Mouse (Mus musculus): ENCODE data around the gene Cavin3.

Gene Cavin3

DNA sequence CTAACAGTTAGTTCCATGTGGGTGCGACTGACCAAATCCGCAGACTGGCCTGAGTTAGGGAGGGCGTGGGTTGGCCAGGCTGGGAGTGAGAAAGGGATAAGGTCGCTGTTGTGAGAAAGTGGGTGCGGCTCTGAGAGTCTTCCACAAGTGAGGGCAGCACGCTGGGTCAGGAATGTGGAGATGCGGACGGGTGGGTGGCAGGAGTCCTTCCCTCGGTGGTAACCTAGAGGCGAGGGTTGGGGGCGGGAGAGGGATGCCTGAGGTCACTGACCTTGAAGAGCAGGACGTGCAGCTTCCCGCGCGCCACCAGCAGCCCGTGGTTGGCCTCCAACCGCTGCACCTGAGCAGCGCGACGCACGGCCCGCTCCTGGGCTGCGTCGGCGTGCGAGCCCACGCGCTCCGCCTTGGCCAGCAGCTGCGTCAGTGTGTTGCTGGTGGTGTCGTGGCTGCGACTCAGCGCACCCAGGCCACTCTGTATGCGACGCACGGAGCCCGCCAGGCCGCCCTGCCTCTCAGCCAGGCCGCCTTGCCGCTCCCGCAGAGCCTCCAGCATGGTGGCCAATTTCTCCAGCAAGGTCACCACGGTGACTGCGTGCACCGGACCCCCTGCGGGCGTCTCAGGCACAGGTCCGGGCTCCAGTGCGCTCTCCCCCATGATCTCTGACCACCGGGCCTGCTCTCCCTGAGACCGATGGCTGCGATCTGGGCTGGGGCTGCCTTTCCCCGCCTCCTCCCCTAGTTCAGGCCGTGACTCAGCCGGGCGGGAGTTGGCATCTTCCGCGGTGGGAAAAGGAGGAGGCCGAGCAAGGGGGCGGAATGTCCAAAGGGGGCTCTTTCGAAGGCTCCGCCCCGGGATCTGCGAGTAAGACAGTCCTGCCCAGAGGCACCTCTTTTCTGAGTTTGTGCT, at the start of gene Cavin3:
TSS of gene Cavin3 (minus strand) at position 796 of the 907 bp plus-strand sequence.
- DNase-seq (ENCODE audit: low spot score): peak; percentile 71

GRCm38 (mm10) chr7:105528094-105528493, 46.0 kb upstream of the Cavin3 start:
- no peak for DNase-seq (ENCODE audit: low spot score)

DNA sequence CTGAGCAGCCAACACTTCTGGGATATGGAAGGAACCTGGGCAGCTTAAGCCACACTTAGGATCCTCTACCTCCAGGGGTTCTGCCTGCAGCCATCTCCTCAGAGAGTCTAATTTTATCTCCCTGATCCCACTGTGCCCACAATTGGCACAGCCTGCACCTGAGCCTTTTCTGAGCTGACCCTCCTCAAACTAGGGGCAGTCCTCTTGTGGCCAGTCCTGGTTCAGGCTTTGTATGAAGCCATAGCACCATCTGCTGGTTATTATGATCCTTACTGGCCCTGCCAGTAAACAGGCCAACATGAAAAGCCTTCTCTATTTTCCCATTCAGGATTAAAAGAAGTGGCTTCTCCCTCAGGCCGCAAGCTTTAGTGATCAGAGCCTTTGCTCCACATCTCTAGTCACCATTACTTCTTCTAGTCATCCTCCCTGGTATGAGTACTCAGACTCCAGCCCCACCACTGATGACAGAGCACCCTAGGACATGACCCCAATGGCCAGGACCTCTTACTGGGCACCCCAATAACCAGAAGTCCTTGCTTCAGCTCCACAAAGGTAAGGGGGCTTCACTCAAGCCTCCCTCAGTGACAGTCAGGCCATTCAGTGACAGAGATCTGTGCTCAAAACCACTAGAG, 45.3 kb upstream of the Cavin3 start:
- peak; percentile 72 for DNase-seq (ENCODE audit: low spot score)

GRCm38 (mm10) chr7:105524222-105524621, 42.1 kb upstream of the Cavin3 start:
- DNase-seq (ENCODE audit: low spot score): no peak

GRCm38 (mm10) chr7:105520201-105520600, 38.1 kb upstream of the Cavin3 start:
- peak; percentile 20 for DNase-seq (ENCODE audit: low spot score)

DNA sequence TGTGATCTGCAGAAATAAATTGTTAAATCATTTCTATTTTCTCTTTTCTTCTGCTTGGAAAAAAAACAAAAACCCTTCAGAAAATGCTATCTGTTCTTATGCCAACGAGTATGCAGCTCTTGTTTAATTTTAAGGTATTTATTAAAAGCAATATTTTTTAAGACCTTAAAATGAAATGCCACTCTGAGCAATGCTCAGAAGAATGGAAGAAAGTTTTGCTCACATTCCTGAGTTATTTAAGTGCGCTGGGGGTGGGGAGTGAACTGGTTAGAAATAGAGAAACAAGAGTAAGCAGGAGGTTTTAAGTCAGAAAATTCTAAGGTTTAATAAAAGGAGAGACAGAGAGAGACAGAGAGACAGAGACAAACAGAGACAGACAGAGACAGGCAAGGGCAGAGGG, 37.7 kb upstream of the Cavin3 start:
- DNase-seq (ENCODE audit: low spot score): no peak

GRCm38 (mm10) chr7:105519336-105519735, 37.2 kb upstream of the Cavin3 start:
- DNase-seq (ENCODE audit: low spot score): no peak

DNA sequence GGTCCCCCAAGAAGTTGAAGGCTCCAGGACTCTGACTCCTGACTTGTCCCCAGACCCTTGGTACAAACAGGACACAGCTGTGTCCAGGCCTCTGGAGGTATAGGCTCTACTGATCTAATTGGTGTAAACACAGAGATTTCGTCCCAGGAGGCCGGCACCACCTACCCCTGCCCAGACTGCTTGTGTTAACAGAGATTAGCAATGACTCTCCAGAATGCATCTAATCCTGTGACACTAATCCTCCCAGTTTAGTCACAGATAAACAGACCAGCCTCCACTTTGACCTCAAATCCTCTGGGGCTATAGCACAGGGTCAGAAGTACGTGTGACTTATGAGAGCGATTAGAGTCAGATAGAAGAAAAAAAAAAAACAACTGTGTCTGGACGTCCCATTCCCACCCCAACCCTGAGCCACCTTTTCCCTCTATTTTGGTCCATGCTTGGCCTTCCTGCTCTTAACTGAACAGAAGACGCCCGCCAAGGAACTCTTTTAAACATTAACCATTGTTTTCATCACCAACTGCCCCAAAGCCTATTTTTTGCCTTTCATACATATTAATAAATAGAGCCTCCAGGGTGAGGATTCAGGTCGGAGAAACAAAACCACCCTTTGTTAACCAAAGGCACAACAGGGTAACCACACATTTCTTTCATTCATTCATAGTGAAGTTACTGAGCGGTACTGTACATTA, 34.7 kb upstream of the Cavin3 start:
- DNase-seq (ENCODE audit: low spot score): peak; percentile 36

DNA sequence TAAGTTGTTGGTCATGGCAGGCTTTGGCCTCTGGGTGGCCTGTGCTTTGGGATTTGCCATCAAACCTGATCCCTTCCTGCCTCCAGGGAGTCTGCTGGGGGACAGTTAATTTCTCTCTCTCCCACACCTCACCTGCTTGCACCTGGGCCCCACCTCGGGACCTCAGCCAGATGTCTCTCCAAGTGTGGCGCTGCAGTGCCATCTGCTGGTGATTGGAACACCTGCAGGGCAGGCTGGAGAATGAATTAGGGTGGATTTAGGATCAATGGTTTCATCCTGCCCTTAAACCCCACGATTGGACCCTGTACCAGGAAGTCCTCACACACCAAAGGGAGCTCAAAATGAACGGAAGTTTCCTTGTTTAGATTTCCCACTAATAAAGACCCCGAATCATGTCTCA, 33.1 kb upstream of the Cavin3 start:
- peak; percentile 78 for DNase-seq (ENCODE audit: low spot score)

DNA sequence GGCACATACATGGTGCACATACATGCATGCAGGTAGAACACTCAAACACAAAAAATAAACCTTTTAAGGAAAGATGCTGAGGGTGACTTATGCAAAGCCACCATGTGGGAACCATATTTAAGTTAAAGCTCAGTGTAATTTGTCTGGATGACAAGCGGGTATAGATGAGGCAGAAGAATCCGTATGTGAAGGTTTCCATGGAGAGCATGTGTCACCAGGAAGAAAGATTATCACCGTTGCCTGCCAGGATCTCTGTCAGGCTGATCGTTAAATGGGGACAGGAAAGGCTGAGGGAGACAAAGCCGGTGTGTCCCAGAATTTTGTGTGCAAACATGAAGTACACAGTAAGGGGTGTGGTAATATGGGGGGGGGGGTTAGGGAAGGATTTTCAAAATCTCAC, 32.5 kb upstream of the Cavin3 start:
- no peak for DNase-seq (ENCODE audit: low spot score)

- DNase-seq (ENCODE audit: low spot score): peak; percentile 16
Observed at GRCm38 (mm10) chr7:105513845-105514291, 31.8 kb upstream of the Cavin3 start.

- no peak for DNase-seq (ENCODE audit: low spot score)
Observed at GRCm38 (mm10) chr7:105510143-105510542, 28.0 kb upstream of the Cavin3 start.

DNA sequence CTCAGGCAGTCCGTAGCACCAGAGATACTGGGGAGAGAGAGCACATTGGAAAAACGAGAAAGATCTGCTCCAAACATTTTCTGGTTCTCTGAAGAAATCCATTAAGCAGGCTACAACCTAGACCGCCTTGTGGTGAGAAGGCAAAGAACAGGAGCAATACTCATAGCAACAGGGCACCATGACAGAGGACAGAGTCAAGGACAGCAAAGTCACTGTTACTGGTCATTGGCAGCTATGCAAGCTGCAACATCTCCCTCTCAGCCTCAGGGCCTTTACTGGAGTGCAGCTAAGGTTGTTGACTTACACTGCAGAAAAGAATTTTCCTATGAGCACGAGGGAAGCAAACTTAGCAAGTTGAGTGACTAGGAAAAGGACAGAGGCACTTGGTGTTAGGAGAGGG, 25.2 kb upstream of the Cavin3 start:
- DNase-seq (ENCODE audit: low spot score): no peak

DNA sequence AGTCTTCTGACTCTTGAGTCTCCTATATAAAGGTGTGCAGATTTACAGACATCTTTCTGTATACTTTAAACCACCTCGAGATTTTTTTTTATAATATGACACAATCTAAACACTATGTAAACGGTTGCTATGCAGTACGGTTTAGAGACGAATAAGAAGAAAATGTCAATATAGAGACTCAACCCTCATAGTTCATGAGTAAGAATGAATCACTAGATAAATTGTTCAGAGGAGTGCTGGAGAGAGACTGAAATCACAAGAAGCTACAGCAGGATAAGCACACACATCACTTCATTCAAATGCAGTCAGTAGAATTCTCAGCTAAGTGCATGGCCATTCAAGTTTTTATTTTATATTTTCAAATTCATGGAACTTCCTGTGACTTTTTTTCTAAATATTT, 19.9 kb upstream of the Cavin3 start:
- DNase-seq (ENCODE audit: low spot score): no peak

DNA sequence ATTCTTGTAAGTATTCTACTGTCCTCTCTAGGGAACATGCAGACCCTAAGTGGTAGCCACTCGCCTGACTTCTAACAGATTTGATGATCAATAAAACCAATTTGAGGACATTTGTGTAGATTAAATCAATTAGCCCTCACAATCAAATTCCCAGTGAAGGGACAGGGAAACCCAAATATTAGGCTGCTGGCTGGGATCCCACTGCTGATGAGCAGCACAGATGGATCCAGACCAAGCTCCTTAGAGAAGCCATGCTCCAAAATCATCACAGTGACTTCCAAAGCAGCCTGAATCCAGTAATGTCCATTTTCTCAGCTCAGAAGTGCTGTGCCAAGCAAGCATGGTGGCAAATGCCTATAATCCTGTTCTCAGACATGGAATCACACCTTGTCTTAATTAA, 17.6 kb upstream of the Cavin3 start:
- no peak for DNase-seq (ENCODE audit: low spot score)

- no peak for DNase-seq (ENCODE audit: low spot score)
Observed at GRCm38 (mm10) chr7:105498854-105499492, 16.9 kb upstream of the Cavin3 start.

DNA sequence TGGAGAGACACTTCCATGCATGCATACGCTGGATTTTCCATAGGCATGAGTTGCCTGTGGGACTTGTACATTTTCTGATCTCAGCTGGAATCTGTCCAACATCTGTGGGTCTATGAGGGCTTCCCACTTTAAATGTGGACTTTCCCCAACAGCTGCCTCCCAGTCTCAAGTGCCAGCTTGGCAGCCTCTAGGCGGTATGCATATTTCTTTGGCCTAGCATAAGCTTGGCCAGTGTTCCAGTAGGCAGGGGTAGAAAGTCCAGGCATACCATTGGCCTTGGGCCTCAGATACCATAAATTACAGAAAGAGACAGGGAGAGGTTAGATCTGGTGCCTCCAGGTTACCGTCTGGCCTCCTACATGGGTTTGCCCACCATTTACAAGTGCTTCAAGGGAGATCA, 15.8 kb upstream of the Cavin3 start:
- no peak for DNase-seq (ENCODE audit: low spot score)

DNA sequence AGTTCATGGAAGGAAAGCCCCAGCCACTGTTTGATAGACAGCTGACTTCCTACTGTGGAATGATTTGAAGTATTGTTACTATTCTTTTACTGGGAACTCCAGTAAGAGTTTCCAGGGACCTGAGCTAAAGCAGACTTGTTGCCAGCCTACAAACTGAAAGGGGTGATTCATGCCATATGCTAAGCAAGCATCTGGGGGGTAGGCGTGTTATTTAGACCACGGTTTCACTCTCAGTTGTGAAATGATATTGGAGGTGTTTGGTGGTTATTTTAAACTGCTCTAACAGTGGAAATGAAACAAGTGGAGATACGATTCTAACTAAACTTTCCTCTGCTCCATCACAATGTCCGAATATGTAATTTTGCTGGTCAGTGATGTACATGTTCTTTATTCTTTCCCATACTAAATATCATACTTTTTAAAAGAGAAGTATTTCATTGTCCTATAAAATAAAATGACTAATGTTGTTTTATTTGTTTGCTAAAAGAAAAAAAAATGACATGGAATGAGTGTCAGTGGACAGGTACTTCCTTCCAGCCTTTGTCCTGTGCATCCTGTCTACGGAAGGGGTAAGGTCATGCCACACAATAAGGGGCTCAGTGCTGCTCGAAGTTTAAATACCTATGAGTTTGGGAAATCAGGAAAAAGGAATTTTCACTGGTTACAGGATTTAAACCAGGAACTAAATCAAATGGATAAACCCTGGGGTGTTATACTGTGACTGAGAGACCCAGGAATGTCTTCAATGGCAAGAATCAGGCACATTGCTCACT, 5.2 kb upstream of the Cavin3 start:
- no peak for DNase-seq (ENCODE audit: low spot score)

DNA sequence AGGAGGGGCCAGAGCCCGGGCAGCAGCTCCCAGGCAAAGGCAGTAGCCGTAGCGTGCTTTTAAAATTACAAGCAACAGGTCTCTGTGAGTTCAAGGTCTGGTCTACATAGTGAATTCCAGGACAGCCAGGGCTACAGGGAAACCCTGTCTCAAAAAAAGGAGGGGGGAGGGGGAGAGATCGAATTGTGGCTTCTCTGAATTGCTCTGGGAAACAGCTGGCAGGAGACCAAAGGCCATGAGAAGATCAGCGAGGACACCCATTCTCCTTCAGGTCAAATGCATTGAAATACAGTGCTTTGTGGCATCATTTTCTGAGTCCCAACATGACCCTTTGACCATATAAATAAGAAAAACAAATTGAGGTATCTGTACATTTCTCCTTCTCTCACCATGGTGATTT, 2.9 kb upstream of the Cavin3 start:
- DNase-seq (ENCODE audit: low spot score): no peak

GRCm38 (mm10) chr7:105482426-105482825, 326 bp upstream of the Cavin3 start:
- peak; percentile 24 for DNase-seq (ENCODE audit: low spot score)
